ENCODE assay signal across 27 mouse cellular contexts in genomic region chr12:59582587-59582986, GRCm38 (mm10).
DNase-seq lines count a peak whose midpoint lies in the region; ATAC-seq and TF ChIP-seq lines count a peak whose summit lies in the region.
"Had no signal": no experiment of that assay in that cellular context is flagged by ENCODE, and none has a peak within 500 bp of the region (broad histone marks: within the 10 kb centered on the region; RNA-seq: fewer than 3 reads in every experiment).

No protein-coding gene starts in this region.

- H3K4me1 ChIP-seq in neural tube, embryonic 15.5 days = no peaks in the 10 kb centered on the region
- no peaks in the 10 kb centered on the region for H3K4me1 ChIP-seq in heart, embryonic 11.5 days (ENCODE audit: control insufficient read depth, insufficient read depth, low read length)
- H3K4me1 ChIP-seq: forebrain, embryonic 12.5 days; forebrain, embryonic 15.5 days; heart, embryonic 10.5 days; heart, embryonic 15.5 days; hindbrain, embryonic 10.5 days; hindbrain, embryonic 13.5 days; intestine, embryonic 15.5 days had no signal

- H3K79me2 ChIP-seq in C2C12 (ENCODE audit: control insufficient read depth, insufficient read depth) = no peaks in the 10 kb centered on the region

- no peaks in the 10 kb centered on the region for H3K36me3 ChIP-seq in C2C12 (ENCODE audit: control insufficient read depth, insufficient read depth)
- no peaks in the 10 kb centered on the region for H3K36me3 ChIP-seq in neural tube, embryonic 15.5 days
- no peaks in the 10 kb centered on the region for H3K36me3 ChIP-seq in heart, embryonic 11.5 days (ENCODE audit: control insufficient read depth, insufficient read depth, low read length)
- H3K36me3 ChIP-seq: forebrain, embryonic 12.5 days; forebrain, embryonic 15.5 days; heart, embryonic 10.5 days; heart, embryonic 15.5 days; hindbrain, embryonic 10.5 days; hindbrain, embryonic 13.5 days; intestine, embryonic 15.5 days had no signal

- peak; percentile 1 for DNase-seq in adrenal gland, adult 2 months
- no peak for DNase-seq in adrenal gland, adult 18-20 months (ENCODE audit: low spot score in 2 of 2)
- peak; percentile 34 for DNase-seq in Patski (ENCODE audit: low read depth, low spot score)
- DNase-seq in kidney, adult 9 months = no peak
- DNase-seq: adrenal gland, postnatal 14 days; cerebellum, adult 11-12 months; cerebellum, adult 8-10 months; cerebellum, postnatal 10 days; cerebellum, postnatal 36 days; gastrocnemius, postnatal 10 days; gastrocnemius, postnatal 36 days; heart, adult 2 months; heart, postnatal 10 days; heart, postnatal 36 days; kidney, adult 11 months had no signal

- no peak overlapping the region for H3K9ac ChIP-seq in neural tube, embryonic 15.5 days (replicated peaks)
- no peak overlapping the region for H3K9ac ChIP-seq in heart, embryonic 11.5 days (ENCODE audit: low read depth, low read length)
- H3K9ac ChIP-seq: forebrain, embryonic 12.5 days; forebrain, embryonic 15.5 days; heart, embryonic 15.5 days; hindbrain, embryonic 13.5 days; intestine, embryonic 15.5 days had no signal

- POLR2A ChIA-PET in Patski (lab: Charles Lee) = no interaction called here

- no peak overlapping the region for H3K27ac ChIP-seq in neural tube, embryonic 15.5 days (replicated peaks)
- H3K27ac ChIP-seq in heart, embryonic 11.5 days (ENCODE audit: low read depth, low read length) = no peak overlapping the region
- H3K27ac ChIP-seq: forebrain, embryonic 12.5 days; forebrain, embryonic 15.5 days; heart, adult 2 months; heart, embryonic 10.5 days; heart, embryonic 15.5 days; hindbrain, embryonic 10.5 days; hindbrain, embryonic 13.5 days; intestine, embryonic 15.5 days had no signal

- in situ Hi-C loops in Patski (cut with MboI; ENCODE audit: low pct_unique_long_range_greater_than_20kb) = no loop called here

- H3ac ChIP-seq in C2C12 (ENCODE audit: control insufficient read depth, insufficient read length, low read depth) = no peak overlapping the region

- H3K4me2 ChIP-seq in neural tube, embryonic 15.5 days = no peak overlapping the region
- no peak overlapping the region for H3K4me2 ChIP-seq in heart, embryonic 11.5 days
- H3K4me2 ChIP-seq: forebrain, embryonic 12.5 days; forebrain, embryonic 15.5 days; heart, embryonic 15.5 days; hindbrain, embryonic 13.5 days; intestine, embryonic 15.5 days had no signal

- H3K27me3 ChIP-seq in C2C12 (ENCODE audit: control insufficient read depth, insufficient read depth, insufficient read length) = no peaks in the 10 kb centered on the region
- H3K27me3 ChIP-seq in Patski = no peaks in the 10 kb centered on the region
- no peaks in the 10 kb centered on the region for H3K27me3 ChIP-seq in neural tube, embryonic 15.5 days (replicated peaks)
- no peaks in the 10 kb centered on the region for H3K27me3 ChIP-seq in heart, embryonic 11.5 days (ENCODE audit: control insufficient read depth, insufficient read depth, low read length)
- H3K27me3 ChIP-seq: forebrain, embryonic 12.5 days; forebrain, embryonic 15.5 days; heart, embryonic 15.5 days; hindbrain, embryonic 13.5 days; intestine, embryonic 15.5 days had no signal

- no peaks in the 10 kb centered on the region for H3K79me3 ChIP-seq in C2C12 (ENCODE audit: low read depth)

- CTCF ChIA-PET in Patski (lab: Charles Lee) = interaction anchor here (1.1 kb wide), 1 partner anchor 33 kb away, joined by 3 read pairs; no protein-coding TSS in a partner anchor

- WGBS in neural tube, embryonic 15.5 days = 78% methylated on average over 1 of the region's 1 CpGs
- 50% methylated on average over 1 of the region's 1 CpGs for WGBS in heart, embryonic 11.5 days (ENCODE audit: insufficient replicate concordance)

- peak; percentile 100 for ATAC-seq in Patski
- ATAC-seq in neural tube, embryonic 15.5 days (ENCODE audit: low FRiP score) = no peak
- no peak for ATAC-seq in heart, embryonic 11.5 days (replicated peaks; ENCODE audit: insufficient number of reproducible peaks, low FRiP score, low TSS enrichment)
- ATAC-seq: activated CD4-positive, CD25-positive, alpha-beta regulatory T cell, adult 4 months; forebrain, embryonic 15.5 days; hindbrain, embryonic 16.5 days; intestine, embryonic 15.5 days had no signal

- TF ChIP-seq CTCF in C2C12 (IDR thresholded peaks at IDR 0.05; ENCODE audit: control insufficient read depth, insufficient read depth, insufficient read length) (no peak), Patski (IDR thresholded peaks at IDR 0.05) (no peak)

- no peak overlapping the region for H3K4me3 ChIP-seq in C2C12 (ENCODE audit: insufficient read depth, poor library complexity, severe bottlenecking)
- H3K4me3 ChIP-seq in neural tube, embryonic 15.5 days (replicated peaks) = no peak overlapping the region
- H3K4me3 ChIP-seq in heart, embryonic 11.5 days (ENCODE audit: low read depth, low read length) = no peak overlapping the region
- H3K4me3 ChIP-seq: forebrain, embryonic 12.5 days; forebrain, embryonic 15.5 days; heart, adult 2 months; heart, embryonic 10.5 days; heart, embryonic 15.5 days; hindbrain, embryonic 10.5 days; hindbrain, embryonic 13.5 days; intestine, embryonic 15.5 days had no signal

- no peaks in the 10 kb centered on the region for H3K9me3 ChIP-seq in neural tube, embryonic 15.5 days (replicated peaks)
- no peaks in the 10 kb centered on the region for H3K9me3 ChIP-seq in heart, embryonic 11.5 days (replicated peaks; ENCODE audit: control insufficient read depth, low read length)
- H3K9me3 ChIP-seq: forebrain, embryonic 12.5 days; forebrain, embryonic 15.5 days; heart, embryonic 10.5 days; heart, embryonic 15.5 days; hindbrain, embryonic 10.5 days; hindbrain, embryonic 13.5 days; intestine, embryonic 15.5 days had no signal

TF ChIP-seq in C2C12, 6 proteins besides CTCF, POLR2A, EP300 and RAD21:
- peak; percentile 57 for TF ChIP-seq MYOD1 (IDR thresholded peaks at IDR 0.05; ENCODE audit: control insufficient read depth, insufficient read length, low read depth)
- TF ChIP-seq FOSL1 (IDR thresholded peaks at IDR 0.05; ENCODE audit: insufficient read depth, low read length, poor library complexity, severe bottlenecking) = peak; percentile 71
- TF ChIP-seq USF1 (IDR thresholded peaks at IDR 0.05; ENCODE audit: low read depth) = no peak

Comparison
In these comparisons a context has a peak if more than half of its experiments do, and no peak if none do; other contexts are left out.
1. DNase-seq: peak in adrenal gland, adult 2 months (single experiment) and Patski (single experiment); none in adrenal gland, adult 18-20 months (0 of 2) and kidney, adult 9 months (single experiment).